Mouse (Mus musculus) brain, embryonic 14.5 days (tissue): ENCODE data around the gene Erg.

ENCODE experiments used
- CTCF ChIP-seq: fragments of 200-500 bp; IDR thresholded peaks from 2 replicates; pipeline ENCODE4 v1.5.1; 2012; ENCODE audit warnings: inconsistent platforms, mild to moderate bottlenecking, moderate library complexity, borderline replicate concordance; ENCODE audit not compliant: insufficient read depth, insufficient read length; ENCODE audit errors: extremely low read depth
- POLR2A ChIP-seq: fragments of 200-500 bp; IDR thresholded peaks from 2 replicates; pipeline ENCODE4 v1.6.1; 2012; ENCODE audit warnings: mild to moderate bottlenecking, inconsistent platforms, borderline replicate concordance; ENCODE audit not compliant: poor library complexity, insufficient read depth, insufficient read length, severe bottlenecking; ENCODE audit errors: extremely low read depth

DNA sequence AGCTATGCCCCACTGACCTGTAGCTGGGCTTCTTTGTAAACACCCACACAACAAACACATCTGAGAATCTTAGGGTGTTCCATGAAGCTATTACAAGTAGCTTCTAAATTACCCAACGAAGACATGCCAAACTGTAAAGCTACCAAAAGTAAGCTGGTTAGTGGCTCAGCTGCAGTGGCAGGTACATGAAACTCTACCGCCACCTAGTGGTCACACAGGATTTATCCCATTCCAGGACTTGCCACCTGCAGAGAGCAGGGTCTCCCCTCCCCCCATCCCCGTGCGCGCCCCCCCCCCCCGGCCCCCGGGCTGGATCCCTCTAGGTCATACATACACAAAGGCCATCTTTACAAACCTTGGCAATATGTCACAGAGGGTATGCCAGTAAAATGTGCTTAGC is 240.5 kb downstream of the Erg start:
- peak; percentile 80 for TF ChIP-seq CTCF
- no peak for TF ChIP-seq POLR2A
